Mouse (Mus musculus): ENCODE measurements around the gene Pi16.

DNA sequence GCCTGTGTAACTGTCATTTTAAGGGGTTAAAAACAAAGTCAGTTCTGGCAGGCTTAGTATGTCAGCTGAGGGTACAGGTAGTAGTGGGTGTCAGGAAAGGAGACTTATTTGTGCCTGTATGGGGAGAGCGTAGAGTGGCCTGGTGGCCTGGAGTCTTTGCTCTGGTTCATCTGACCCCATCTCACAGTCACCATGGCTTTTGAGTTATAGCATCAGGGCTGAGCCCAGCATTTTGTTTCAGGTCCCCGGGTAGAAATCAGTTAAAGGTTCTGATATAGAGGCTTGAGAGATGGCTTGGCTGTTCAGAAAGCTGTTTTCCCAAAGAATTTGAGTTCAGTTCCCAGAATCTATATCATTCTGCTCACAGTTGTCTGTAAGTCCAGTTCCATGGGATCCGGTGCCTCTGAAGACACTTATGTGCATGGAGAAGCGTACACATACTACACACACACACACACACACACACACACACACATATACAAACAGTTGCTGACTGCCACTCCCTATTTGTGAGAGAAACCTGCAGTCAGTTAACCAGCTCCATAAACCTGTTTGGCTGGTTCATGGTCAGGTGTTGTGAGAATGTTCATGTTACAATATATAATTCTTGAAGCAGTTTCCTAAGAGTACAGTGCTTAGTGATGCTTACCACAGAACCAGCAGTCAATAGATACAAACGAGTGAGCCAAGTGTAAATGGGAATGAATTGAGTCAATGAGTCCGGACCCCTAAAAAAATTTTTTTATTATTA, 49.4 kb upstream of the Pi16 start:
- no peak for TF ChIP-seq CTCF (IDR thresholded peaks at IDR 0.05; ENCODE audit: low read depth, low read length)
- no peak for TF ChIP-seq POLR2A (IDR thresholded peaks at IDR 0.05; ENCODE audit: extremely low read depth, insufficient read depth, low read length)

Measured in liver, adult 2 months (tissue).